Mouse (Mus musculus): Measurements from ENCODE around the gene Reep3.

Reep3 gene

DNA sequence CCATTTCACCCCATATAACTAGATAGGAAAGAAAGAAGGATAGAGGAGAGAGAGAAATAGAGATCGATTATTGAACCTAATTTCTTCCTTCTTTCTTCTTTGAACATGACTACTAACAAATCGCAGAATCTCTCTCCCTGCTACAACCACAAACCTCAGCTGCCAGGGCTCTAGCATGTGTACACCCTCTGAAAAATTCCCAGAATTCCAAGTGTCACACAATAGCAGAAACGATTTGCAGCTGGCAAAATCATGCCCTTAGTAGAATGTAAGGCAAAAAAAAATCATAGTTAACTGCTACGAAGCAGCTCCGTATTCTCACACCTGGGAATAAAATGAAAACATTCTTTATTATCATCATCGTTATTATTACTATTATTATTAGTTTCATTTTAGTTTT, 122.9 kb downstream of the Reep3 start:
- DNase-seq (ENCODE audit: low read depth, low spot score), result no peak

GRCm38 (mm10) chr10:66973274-66973673, 123.5 kb downstream of the Reep3 start:
- DNase-seq (ENCODE audit: low read depth, low spot score), result no peak

GRCm38 (mm10) chr10:66970336-66971115, 126.2 kb downstream of the Reep3 start:
- DNase-seq (ENCODE audit: low read depth, low spot score), result peak; percentile 58

GRCm38 (mm10) chr10:66969581-66969980, 127.2 kb downstream of the Reep3 start:
- peak; percentile 95 for DNase-seq (ENCODE audit: low read depth, low spot score)

- peak; percentile 72 for DNase-seq (ENCODE audit: low read depth, low spot score)
Observed at GRCm38 (mm10) chr10:66969081-66969480, 127.7 kb downstream of the Reep3 start.

GRCm38 (mm10) chr10:66968541-66968940, 128.2 kb downstream of the Reep3 start:
- DNase-seq (ENCODE audit: low read depth, low spot score), result peak; percentile 98

GRCm38 (mm10) chr10:66966391-66967109, 130.2 kb downstream of the Reep3 start:
- no peak for DNase-seq (ENCODE audit: low read depth, low spot score)

- no peak for DNase-seq (ENCODE audit: low read depth, low spot score)
Observed at GRCm38 (mm10) chr10:66960136-66960535, 136.6 kb downstream of the Reep3 start.
